Mouse (Mus musculus) granulocyte monocyte progenitor cell, adult 5-6 weeks (primary cell): ENCODE results near the gene Szrd1. TPM values are rescaled to one million over a fixed set of nuclear protein-coding genes. Genes with fewer than 3 reads are reported as not detected.
"Not testable (repeated sequence)": the region's sequence is repeated elsewhere in the genome, so short reads cannot be mapped to it uniquely, and the experiment has no call there.

Experiments used
- ATAC-seq: replicated peaks from 2 replicates; pipeline ENCODE4 v1.8.0; 2016; ENCODE audit warnings: mild to moderate bottlenecking, moderate TSS enrichment, inconsistent platforms; ENCODE audit not compliant: poor library complexity, severe bottlenecking
- total RNA-seq, 2 experiments: library from RNA; stranded (forward) in 1 of 2; stranded (reverse) in 1 of 2; fragments of 200-712, 200-1000 nt in 1 of 2; fragments of >200 nt in 1 of 2; fragmentation: Nextera tagmentation in 1 of 2; gene quantifications; 2 replicates each; pipeline ENCODE4 v1.2.3; 2014 to 2017

The Szrd1 gene
- total RNA-seq, 2 experiments from 2014 or later: 41.1 to 58.0 TPM

GRCm38 (mm10) chr4:141148009-141148801 lies 8.6 kb upstream of the Szrd1 start:
- ATAC-seq: peak; percentile 66

- peak; percentile 69 for ATAC-seq
These were observed 7.8 kb upstream of the Szrd1 start, which contains the start of gene Fbxo42 for GRCm38 (mm10) chr4:141147112-141148008. Gene Fbxo42 (plus strand): TSS chr4:141147913.

- no peak for ATAC-seq
These were observed 7.0 kb upstream of the Szrd1 start for GRCm38 (mm10) chr4:141146491-141147033.

- not testable (repeated sequence) for ATAC-seq
These were observed 5.5 kb upstream of the Szrd1 start for GRCm38 (mm10) chr4:141145124-141145523.

- peak; percentile 23 for ATAC-seq
These were observed 2.8 kb upstream of the Szrd1 start for GRCm38 (mm10) chr4:141142285-141142811.

GRCm38 (mm10) chr4:141140967-141141366 lies 1.4 kb upstream of the Szrd1 start:
- no peak for ATAC-seq

GRCm38 (mm10) chr4:141140354-141140753 lies 779 bp upstream of the Szrd1 start:
- ATAC-seq: not testable (repeated sequence)

GRCm38 (mm10) chr4:141138425-141139115 lies 1.0 kb downstream of the Szrd1 start:
- ATAC-seq: peak; percentile 23

- not testable (repeated sequence) for ATAC-seq
These were observed 1.8 kb downstream of the Szrd1 start for GRCm38 (mm10) chr4:141137740-141138139.

- ATAC-seq: no peak
These were observed 3.4 kb downstream of the Szrd1 start for GRCm38 (mm10) chr4:141136126-141136525.

GRCm38 (mm10) chr4:141134751-141135530 lies 4.6 kb downstream of the Szrd1 start:
- ATAC-seq: peak; percentile 30

- ATAC-seq: no peak
These were observed 5.5 kb downstream of the Szrd1 start for GRCm38 (mm10) chr4:141134031-141134441.

- no peak for ATAC-seq
These were observed 6.3 kb downstream of the Szrd1 start for GRCm38 (mm10) chr4:141133227-141133626.

GRCm38 (mm10) chr4:141132191-141132590 lies 7.4 kb downstream of the Szrd1 start:
- ATAC-seq: no peak

GRCm38 (mm10) chr4:141131531-141132061 lies 8.0 kb downstream of the Szrd1 start:
- ATAC-seq: no peak

- ATAC-seq: no peak
These were observed 8.8 kb downstream of the Szrd1 start for GRCm38 (mm10) chr4:141130704-141131342.

GRCm38 (mm10) chr4:141129190-141129710 lies 10.3 kb downstream of the Szrd1 start:
- ATAC-seq: no peak

GRCm38 (mm10) chr4:141123065-141123464 lies 16.5 kb downstream of the Szrd1 start:
- no peak for ATAC-seq
